Comparison of ENCODE assay signal across 9 mouse cellular contexts in the genomic region with DNA sequence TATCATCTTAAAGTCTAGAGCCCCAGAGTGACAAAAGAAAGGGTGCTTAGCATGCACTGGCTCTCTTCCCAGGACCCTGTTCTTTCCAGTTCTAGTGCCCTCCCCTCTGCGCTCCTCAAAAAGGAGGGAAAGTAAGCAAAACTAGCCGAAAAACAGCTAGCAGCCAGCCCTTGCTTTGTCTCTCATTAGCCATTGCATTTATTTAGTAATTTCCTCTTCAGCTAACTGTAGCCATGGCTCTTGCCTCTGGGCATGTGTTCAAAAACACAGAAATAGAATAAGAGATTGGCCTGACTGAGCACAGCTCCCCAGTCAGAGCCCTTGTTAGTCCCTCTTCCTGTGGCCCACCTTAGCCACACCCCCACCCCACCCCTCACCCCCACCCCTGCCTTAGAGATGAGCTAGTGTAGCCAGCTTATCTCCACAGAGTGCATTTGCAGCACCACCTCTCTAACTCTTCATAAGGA.
A peak's percentile ranks its signal among the peaks of the same experiment; 100 is the strongest.
DNase-seq lines count a peak whose midpoint lies in the region; ATAC-seq lines count a peak whose summit lies in the region.
"Had no signal": no experiment of that assay in that cellular context is flagged by ENCODE, and none has a peak within 500 bp of the region (broad histone marks: within the 10 kb centered on the region; RNA-seq: fewer than 3 reads in every experiment).

No protein-coding gene starts in this region.

- peaks cover 18% of the 10 kb centered on the region for H3K36me3 ChIP-seq in forebrain, embryonic 10.5 days (replicated peaks)
- no peaks in the 10 kb centered on the region for H3K36me3 ChIP-seq in hindbrain, embryonic 11.5 days (ENCODE audit: control insufficient read depth, insufficient read depth, low read length)

- peaks cover 22% of the 10 kb centered on the region for H3K4me1 ChIP-seq in forebrain, embryonic 10.5 days
- H3K4me1 ChIP-seq in hindbrain, embryonic 11.5 days (replicated peaks; ENCODE audit: control insufficient read depth, insufficient read depth, low read length): no peaks in the 10 kb centered on the region

- intact Hi-C loops in heart, postnatal 25 days (cut with DNase I): loop anchor here (10.0 kb wide), 1 partner anchor 394 kb away; no protein-coding TSS in a partner anchor

- 63% methylated on average over 2 of the region's 2 CpGs for WGBS in forebrain, embryonic 10.5 days
- 61% methylated on average over 2 of the region's 2 CpGs for WGBS in hindbrain, embryonic 11.5 days

- H3K27me3 ChIP-seq in forebrain, embryonic 10.5 days (ENCODE audit: poor library complexity, severe bottlenecking): no peaks in the 10 kb centered on the region
- no peaks in the 10 kb centered on the region for H3K27me3 ChIP-seq in hindbrain, embryonic 11.5 days (ENCODE audit: control insufficient read depth, insufficient read depth, low read length)

- H3K4me2 ChIP-seq in hindbrain, embryonic 11.5 days (replicated peaks; ENCODE audit: low read depth, low read length): no peak overlapping the region

- ATAC-seq in hindbrain, embryonic 11.5 days (ENCODE audit: low FRiP score): peak; percentile 51; the same call in 1 of the 2 replicates

- H3K27ac ChIP-seq in forebrain, embryonic 10.5 days: peak overlapping the region; percentile 40
- no peak overlapping the region for H3K27ac ChIP-seq in hindbrain, embryonic 11.5 days (ENCODE audit: low read depth, low read length)

- H3K9ac ChIP-seq in hindbrain, embryonic 11.5 days (ENCODE audit: low read depth, low read length): no peak overlapping the region

- H3K4me3 ChIP-seq in forebrain, embryonic 10.5 days: no peak overlapping the region
- H3K4me3 ChIP-seq in hindbrain, embryonic 11.5 days (ENCODE audit: low read depth, low read length): no peak overlapping the region

- DNase-seq in heart, adult 11 months: peak; percentile 89
- no peak for DNase-seq in heart, postnatal 25 days (ENCODE audit: low spot score)
- no peak for DNase-seq in forebrain, embryonic 10.5 days (ENCODE audit: extremely low spot score, low spot score)
- no peak for DNase-seq in hindbrain, embryonic 11.5 days (ENCODE audit: low spot score)
- peak; percentile 22 for DNase-seq in lung, postnatal 25 days (ENCODE audit: low spot score)
- DNase-seq in cerebellum, postnatal 14 days: no peak
- no peak for DNase-seq in left cerebral cortex, adult 18-20 months (ENCODE audit: low spot score in 2 of 2)
- no peak for DNase-seq in thymus, postnatal 25 days
- DNase-seq: layer of hippocampus, postnatal 36 days had no signal

- H3K9me3 ChIP-seq in forebrain, embryonic 10.5 days: no peaks in the 10 kb centered on the region
- H3K9me3 ChIP-seq in hindbrain, embryonic 11.5 days (ENCODE audit: control insufficient read depth, low read length): no peaks in the 10 kb centered on the region

Comparison
In these comparisons a context has a peak if more than half of its experiments do, and no peak if none do; other contexts are left out.
1. DNase-seq: peak in heart, adult 11 months (single experiment) and lung, postnatal 25 days (single experiment); none in heart, postnatal 25 days (single experiment), forebrain, embryonic 10.5 days (single experiment), hindbrain, embryonic 11.5 days (single experiment), cerebellum, postnatal 14 days (0 of 2), left cerebral cortex, adult 18-20 months (0 of 2) and thymus, postnatal 25 days (single experiment).